Mouse (Mus musculus): Measurements from ENCODE around the gene Tfpi.

DNA sequence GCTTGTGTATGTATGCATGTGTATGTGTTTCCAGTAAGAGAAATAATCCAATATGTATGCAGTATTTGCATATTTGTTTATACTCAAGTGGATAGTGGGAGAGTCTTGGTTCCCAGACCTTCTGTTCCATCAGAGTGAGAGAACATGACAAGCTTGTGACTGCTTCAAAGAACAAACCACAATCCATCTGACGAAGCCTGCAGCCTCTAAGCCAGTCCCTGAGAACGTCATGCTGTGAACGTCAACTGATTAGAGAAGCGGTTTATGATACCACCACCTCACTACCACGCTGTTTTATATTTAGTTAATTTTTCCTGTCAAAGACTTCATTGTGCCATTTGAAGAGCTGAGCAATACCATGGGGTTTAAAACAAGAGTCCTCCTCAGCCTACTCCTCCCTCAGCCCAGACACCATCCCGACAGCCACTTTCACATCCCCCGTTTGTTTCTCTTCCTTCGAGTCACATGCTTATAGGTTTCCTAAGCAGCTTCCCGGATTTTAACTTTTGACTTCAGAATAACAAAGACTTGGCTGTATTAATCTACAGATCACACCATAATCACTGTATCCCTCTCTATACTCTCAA, 11.2 kb upstream of the Tfpi start:
- TF ChIP-seq CTCF (IDR thresholded peaks at IDR 0.05; ENCODE audit: control insufficient read depth, insufficient read depth, insufficient read length) (no peak), FOSL1 (IDR thresholded peaks at IDR 0.05; ENCODE audit: insufficient read depth, low read length, poor library complexity, severe bottlenecking) (no peak), MYOD1 (IDR thresholded peaks at IDR 0.05; ENCODE audit: control insufficient read depth, insufficient read length, low read depth) (no peak)
